Mouse (Mus musculus) midbrain, embryonic 13.5 days (tissue): ENCODE results near the gene Ttbk2. TPM values are rescaled to one million over a fixed set of nuclear protein-coding genes. Genes with fewer than 3 reads are reported as not detected.
A peak's percentile ranks its signal among the peaks of the same experiment; 100 is the strongest.

Source experiments
- ATAC-seq: fragments of 200-750 bp; cut with Nextera tagmentation; 2 replicates; pipeline ENCODE4 v1.8.0; 2017; ENCODE audit warnings: mild to moderate bottlenecking, moderate TSS enrichment, moderate library complexity
- H3K27ac ChIP-seq: fragments of 300-500 bp; sonication (generic); 2 replicates; pipeline ENCODE4 v1.5.1; 2015; ENCODE audit warnings: inconsistent platforms, mild to moderate bottlenecking, moderate library complexity
- H3K27me3 ChIP-seq: fragments of 300-500 bp; sonication (generic); 2 replicates; pipeline ENCODE4 v1.6.1; 2015; ENCODE audit warnings: mild to moderate bottlenecking, inconsistent platforms
- H3K36me3 ChIP-seq: fragments of 300-500 bp; sonication (generic); 2 replicates; pipeline ENCODE4 v1.6.1; 2015; ENCODE audit warnings: mild to moderate bottlenecking, inconsistent platforms
- H3K4me1 ChIP-seq: fragments of 300-500 bp; sonication (generic); replicated peaks from 2 replicates; pipeline ENCODE4 v1.6.1; 2015; ENCODE audit warnings: inconsistent platforms
- H3K4me2 ChIP-seq: fragments of 300-500 bp; sonication (generic); replicated peaks from 2 replicates; pipeline ENCODE4 v1.6.1; 2015; ENCODE audit warnings: moderate library complexity, mild to moderate bottlenecking, inconsistent platforms
- H3K4me3 ChIP-seq: fragments of 300-500 bp; sonication (generic); replicated peaks from 2 replicates; pipeline ENCODE4 v1.5.1; 2015; ENCODE audit warnings: mild to moderate bottlenecking, inconsistent platforms
- H3K9ac ChIP-seq: fragments of 300-500 bp; sonication (generic); replicated peaks from 2 replicates; pipeline ENCODE4 v1.6.1; 2015; ENCODE audit warnings: mild to moderate bottlenecking, inconsistent platforms
- H3K9me3 ChIP-seq: fragments of 300-500 bp; sonication (generic); 2 replicates; pipeline ENCODE4 v1.6.1; 2016; ENCODE audit warnings: mild to moderate bottlenecking, inconsistent platforms
- WGBS: fragments of 180-500 bp; shearing (Covaris S2); methylation state at CpG from one replicate; pipeline ENCODE4 v1.1.7; 2015; 5-methylcytosine and 5-hydroxymethylcytosine counted together
- polyA plus RNA-seq: library from polyadenylated mRNA; unstranded; fragments of >200 nt; fragmentation: Nextera tagmentation; extraction: Ambion mirVana; gene quantifications from 2 replicates; pipeline ENCODE4 v1.2.1, GENCODE M21; 2015

Ttbk2 gene
- polyA plus RNA-seq, 1 experiment from 2014 or later: 12.0 TPM

DNA sequence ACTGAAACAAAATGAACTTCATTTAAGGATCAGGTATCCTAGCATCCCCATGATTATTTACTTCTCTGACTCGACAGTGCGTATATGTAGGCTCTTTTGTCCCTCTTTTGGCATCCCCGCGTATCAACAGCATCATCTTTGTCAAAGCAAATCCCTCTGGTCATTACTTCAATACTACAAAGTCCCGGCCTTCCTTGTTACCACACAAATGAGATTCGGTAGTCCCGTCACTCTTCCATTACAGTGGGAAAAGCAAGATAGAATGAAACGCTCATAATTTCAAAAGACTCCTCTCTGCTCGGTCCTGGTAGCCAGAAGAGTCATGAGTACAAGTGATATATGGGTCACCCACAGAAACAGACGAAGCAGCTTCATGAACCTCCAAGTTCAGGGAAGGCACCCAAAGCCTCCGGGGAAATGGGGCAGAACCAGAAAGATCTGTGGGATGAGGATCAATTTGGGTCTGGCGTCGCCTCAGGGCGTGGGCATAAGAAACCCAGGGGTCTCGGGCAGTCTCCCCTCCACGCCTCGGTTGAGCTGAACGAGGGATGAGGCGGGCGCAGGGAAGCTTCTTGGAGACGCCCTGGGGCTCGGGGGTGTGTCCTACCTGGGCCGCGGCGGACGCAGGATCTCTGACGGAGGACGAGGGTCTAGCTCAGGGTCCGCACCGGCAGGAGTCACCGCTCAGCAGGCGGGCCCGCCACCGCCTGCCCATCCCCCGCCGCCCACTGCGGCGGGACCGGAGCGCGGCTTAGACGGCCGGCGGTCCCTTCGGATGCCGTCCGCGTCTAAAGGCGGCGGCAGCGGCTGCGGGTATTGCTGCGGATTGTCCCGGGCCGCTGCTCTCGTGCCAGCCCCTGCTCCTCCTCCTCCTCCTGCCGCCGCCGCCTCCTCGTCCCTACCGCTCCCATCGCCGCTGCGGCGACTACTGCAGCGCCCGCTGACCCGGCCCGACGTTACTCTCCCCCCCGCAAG lies 668 bp downstream of the Ttbk2 start, which contains the start of gene Cdan1:
Gene Cdan1 (minus strand): TSS at position 680 of the 975 bp plus-strand sequence.
- under 1% methylated on average over 65 of the region's 71 CpGs for WGBS
- Histone ChIP-seq H3K27ac (peak within 1 kb of the TSS; percentile 91), H3K9ac (peak within 1 kb of the TSS; percentile 95), H3K4me3 (peak within 1 kb of the TSS; percentile 87), H3K27me3 (no peaks in the 10 kb centered on the region), H3K4me2 (peak within 1 kb of the TSS; percentile 72), H3K9me3 (no peaks in the 10 kb centered on the region), H3K4me1 (peaks cover 19% of the 10 kb centered on the region), H3K36me3 (no peaks in the 10 kb centered on the region)
- peak; percentile 80 for ATAC-seq

DNA sequence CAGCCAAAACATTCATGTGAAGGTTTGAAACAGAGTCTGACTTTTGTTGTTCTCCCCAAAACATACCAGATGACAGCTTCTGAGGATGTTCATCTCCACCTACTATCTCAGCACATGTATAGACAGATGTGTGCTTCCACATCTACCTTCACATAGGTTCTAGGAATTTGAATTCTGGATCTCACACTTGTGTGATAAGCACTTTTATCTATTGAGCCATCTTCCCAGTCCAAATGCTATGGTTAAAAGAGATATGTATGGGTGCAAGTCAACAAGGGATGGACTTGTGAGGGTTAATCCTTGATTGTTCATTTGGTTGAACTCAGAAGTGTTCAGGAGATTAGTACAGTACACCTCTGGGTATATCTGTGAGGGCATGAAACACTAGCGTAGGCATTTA lies 5.1 kb downstream of the Ttbk2 start:
- H3K4me2 ChIP-seq: no peak overlapping the region
- no peak overlapping the region for H3K9ac ChIP-seq
- H3K36me3 ChIP-seq: no peaks in the 10 kb centered on the region
- no peak overlapping the region for H3K27ac ChIP-seq
- no peak overlapping the region for H3K4me3 ChIP-seq
- 100% methylated on average over 1 of the region's 1 CpGs for WGBS
- H3K4me1 ChIP-seq: peaks cover 13% of the 10 kb centered on the region
- no peak for ATAC-seq
- no peaks in the 10 kb centered on the region for H3K27me3 ChIP-seq
- H3K9me3 ChIP-seq: no peaks in the 10 kb centered on the region

DNA sequence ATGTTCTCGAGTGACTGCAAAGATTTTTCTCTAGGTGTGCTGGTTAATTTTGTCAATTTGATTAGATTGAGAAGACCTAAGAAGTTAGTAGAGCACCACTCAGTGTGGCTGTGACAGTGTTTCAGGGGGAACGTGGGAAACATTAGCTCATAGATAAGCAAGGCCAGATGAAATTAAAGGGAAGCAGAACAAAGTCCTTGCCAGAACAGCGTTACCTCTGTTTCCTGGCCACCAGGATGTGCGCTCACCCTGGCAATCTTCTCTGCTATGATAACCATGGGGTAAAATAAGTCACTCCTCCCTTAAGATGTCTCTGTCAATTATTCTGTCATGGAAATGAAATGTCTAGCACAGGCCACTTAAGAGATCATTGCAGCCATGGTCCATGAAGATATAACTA lies 6.4 kb downstream of the Ttbk2 start:
- WGBS: 90% methylated on average over 4 of the region's 4 CpGs
- Histone ChIP-seq H3K4me2 (no peak overlapping the region), H3K4me3 (no peak overlapping the region), H3K9me3 (no peaks in the 10 kb centered on the region), H3K27me3 (no peaks in the 10 kb centered on the region), H3K9ac (no peak overlapping the region), H3K4me1 (peaks cover 9% of the 10 kb centered on the region), H3K27ac (no peak overlapping the region), H3K36me3 (no peaks in the 10 kb centered on the region)
- no peak for ATAC-seq

DNA sequence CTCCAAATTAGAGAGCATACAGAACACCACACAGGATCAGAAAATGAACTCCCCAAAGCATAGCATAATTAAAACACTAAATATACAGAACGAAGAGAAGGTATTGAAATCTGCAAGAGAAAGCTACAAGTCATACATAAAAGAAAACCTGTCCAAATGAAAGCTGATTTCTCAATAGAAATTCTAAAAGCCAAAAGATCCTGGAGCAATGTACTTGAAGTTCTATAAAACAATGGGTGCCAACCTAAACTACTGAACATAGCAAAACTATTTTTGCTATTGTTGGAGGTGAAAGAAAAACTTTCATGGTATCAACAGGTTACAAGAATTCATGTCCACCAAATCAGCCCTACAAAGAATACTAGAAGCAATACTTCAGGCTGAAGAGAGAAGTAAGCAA lies 9.2 kb downstream of the Ttbk2 start:
- Histone ChIP-seq H3K9me3 (no peaks in the 10 kb centered on the region), H3K27ac (no peak overlapping the region), H3K4me1 (no peaks in the 10 kb centered on the region), H3K4me3 (no peak overlapping the region), H3K4me2 (no peak overlapping the region), H3K9ac (no peak overlapping the region), H3K27me3 (no peaks in the 10 kb centered on the region), H3K36me3 (peaks cover 6% of the 10 kb centered on the region; the same call in 1 of the 2 replicates)
- ATAC-seq: no peak
- 83% methylated on average over 1 of the region's 1 CpGs for WGBS

DNA sequence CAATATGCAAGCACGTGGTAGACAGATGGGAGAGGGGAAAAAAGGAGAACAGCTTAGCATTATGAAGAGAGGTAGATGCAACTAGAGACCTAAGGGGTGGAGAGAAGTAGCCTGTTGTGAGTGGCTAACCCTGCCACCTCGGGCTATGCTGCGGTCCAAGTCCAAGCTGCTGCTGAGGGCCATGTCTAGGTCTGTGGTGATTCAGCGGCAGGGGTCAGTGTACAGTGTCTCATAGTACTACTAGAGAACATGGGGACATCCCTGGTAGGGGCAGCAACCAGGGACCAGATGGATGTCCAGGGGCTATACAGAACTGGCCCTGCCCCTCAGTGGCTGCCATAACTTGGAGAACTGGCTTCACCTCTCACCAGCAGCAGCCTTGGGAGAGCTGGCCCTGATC lies 15.2 kb downstream of the Ttbk2 start:
- ATAC-seq: no peak
- H3K4me2 ChIP-seq: no peak overlapping the region
- 0 out of 2 replicates have a peak, but pooled peaks cover 3% of the 10 kb centered on the region for H3K9me3 ChIP-seq
- H3K9ac ChIP-seq: no peak overlapping the region
- no peaks in the 10 kb centered on the region for H3K27me3 ChIP-seq
- peaks cover 20% of the 10 kb centered on the region for H3K36me3 ChIP-seq
- H3K27ac ChIP-seq: no peak overlapping the region
- H3K4me3 ChIP-seq: no peak overlapping the region
- WGBS: 97% methylated on average over 4 of the region's 4 CpGs
- no peaks in the 10 kb centered on the region for H3K4me1 ChIP-seq

DNA sequence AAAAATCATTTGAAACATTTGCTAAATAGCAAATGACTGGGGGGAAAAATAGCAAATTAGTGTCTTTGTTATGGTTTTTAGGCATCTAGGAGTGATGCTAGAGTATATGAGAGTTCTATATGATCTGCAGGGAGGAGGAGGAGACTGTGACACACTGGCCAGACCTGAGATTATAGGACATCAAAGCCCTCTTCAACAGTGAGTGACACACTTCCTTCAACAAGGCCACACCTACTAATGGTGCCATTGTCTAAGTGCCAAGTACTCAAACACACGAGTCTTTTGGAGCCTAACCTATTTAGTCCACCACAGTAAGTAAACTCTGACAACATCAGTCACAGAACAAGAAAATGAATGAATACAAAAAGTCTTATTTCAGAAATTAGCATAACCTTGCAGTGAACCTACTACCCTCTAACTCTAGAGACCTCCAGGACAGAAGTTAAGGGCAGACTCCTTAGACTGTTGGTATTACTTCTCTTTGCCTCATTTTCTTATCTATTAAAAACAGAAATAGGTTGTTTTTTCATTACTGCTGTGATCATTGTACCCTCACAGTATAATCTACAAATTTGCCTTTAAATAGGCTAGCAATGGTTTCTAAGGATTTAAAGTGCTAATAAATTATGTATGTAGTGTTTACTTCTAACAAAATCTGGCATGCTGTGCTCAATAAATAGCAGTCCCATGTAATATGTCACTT lies 23.3 kb downstream of the Ttbk2 start:
- H3K4me3 ChIP-seq: no peak overlapping the region
- H3K9ac ChIP-seq: no peak overlapping the region
- H3K9me3 ChIP-seq: no peaks in the 10 kb centered on the region
- peaks cover 10% of the 10 kb centered on the region; the same call in 1 of the 2 replicates for H3K36me3 ChIP-seq
- no peak overlapping the region for H3K27ac ChIP-seq
- no peak for ATAC-seq
- no peaks in the 10 kb centered on the region for H3K27me3 ChIP-seq
- H3K4me2 ChIP-seq: no peak overlapping the region
- no peaks in the 10 kb centered on the region for H3K4me1 ChIP-seq
- 53% methylated on average over 1 of the region's 1 CpGs for WGBS

DNA sequence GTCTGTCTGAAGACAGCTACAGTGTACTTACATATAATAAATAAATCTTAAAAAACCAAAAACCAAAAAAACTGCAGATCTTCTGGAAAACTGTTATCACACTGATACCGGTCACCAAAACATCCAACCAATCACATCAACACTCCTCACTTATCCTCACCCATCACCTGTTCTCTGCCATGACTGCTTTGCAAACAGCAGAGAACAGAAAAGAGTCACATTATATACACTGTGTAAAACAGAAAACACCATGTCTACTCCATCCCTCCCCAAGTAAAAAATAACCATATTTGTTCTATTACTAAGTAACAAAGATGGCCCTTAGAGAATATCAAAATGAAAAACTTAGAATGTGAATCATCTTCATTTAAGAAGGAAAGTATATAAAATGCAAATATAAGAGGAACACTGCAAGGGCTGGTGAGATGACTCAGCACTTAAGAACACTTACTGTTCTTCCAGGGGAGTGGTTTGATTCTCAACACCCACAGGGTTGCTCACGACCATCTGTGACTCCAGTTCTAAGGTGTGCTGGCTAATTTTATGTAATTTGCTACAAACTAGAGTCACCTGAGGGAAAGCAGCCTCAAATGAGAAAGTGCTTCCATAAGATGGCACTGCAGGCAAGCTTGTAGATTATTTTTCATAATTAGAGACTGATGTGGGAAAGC lies 80.0 kb downstream of the Ttbk2 start:
- H3K4me1 ChIP-seq: no peaks in the 10 kb centered on the region
- no peak overlapping the region for H3K4me3 ChIP-seq
- H3K9ac ChIP-seq: no peak overlapping the region
- 97% methylated on average over 2 of the region's 2 CpGs for WGBS
- no peaks in the 10 kb centered on the region for H3K9me3 ChIP-seq
- ATAC-seq: no peak
- H3K36me3 ChIP-seq: peaks cover 46% of the 10 kb centered on the region
- no peak overlapping the region for H3K4me2 ChIP-seq
- no peaks in the 10 kb centered on the region for H3K27me3 ChIP-seq
- H3K27ac ChIP-seq: no peak overlapping the region

DNA sequence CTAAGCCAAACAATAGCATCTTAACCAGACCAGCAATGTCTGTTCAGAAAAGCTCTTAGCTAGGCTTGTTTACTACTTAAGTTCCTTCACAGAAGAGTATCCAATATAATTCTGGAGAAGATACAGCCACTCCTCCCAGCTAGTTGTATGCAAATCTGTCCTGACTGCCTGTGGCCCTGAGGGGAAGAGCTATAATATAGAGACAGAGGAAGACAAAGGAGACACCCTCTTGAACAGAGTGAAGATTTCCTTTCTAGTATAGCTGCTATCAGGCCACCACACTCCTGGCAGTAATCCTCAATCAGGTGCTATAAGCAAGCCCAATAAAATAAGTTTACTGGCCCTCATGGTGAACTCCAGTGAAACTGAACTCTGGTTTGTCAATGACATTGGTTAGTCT lies 88.5 kb downstream of the Ttbk2 start:
- H3K9me3 ChIP-seq: no peaks in the 10 kb centered on the region
- no peak for ATAC-seq
- H3K36me3 ChIP-seq: peaks cover 64% of the 10 kb centered on the region
- H3K4me2 ChIP-seq: no peak overlapping the region
- H3K4me1 ChIP-seq: no peaks in the 10 kb centered on the region
- H3K27ac ChIP-seq: no peak overlapping the region
- H3K4me3 ChIP-seq: no peak overlapping the region
- no peaks in the 10 kb centered on the region for H3K27me3 ChIP-seq
- no peak overlapping the region for H3K9ac ChIP-seq

DNA sequence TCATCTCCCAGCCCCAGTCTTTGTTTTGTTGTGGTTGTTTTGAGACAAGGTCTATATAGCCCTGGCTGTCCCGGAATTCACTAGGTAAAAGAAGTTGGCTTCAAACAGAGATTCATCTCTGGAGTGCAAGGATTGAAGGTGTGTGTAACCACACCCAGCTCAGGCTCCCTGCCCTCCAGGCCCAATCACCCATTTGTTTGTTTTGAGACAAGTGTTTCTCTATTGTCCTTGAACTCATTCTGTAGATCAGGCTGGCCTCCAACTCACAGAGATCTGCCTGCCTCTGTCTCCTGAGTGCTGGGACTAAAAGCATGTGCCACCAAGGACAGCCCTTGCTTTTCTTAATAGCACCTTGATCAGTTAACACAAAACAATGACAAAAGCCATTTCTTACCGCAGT lies 102.4 kb downstream of the Ttbk2 start:
- Histone ChIP-seq H3K4me2 (no peak overlapping the region), H3K4me1 (no peaks in the 10 kb centered on the region), H3K27ac (no peak overlapping the region), H3K36me3 (peaks cover 78% of the 10 kb centered on the region), H3K9ac (no peak overlapping the region), H3K4me3 (no peak overlapping the region), H3K9me3 (no peaks in the 10 kb centered on the region), H3K27me3 (no peaks in the 10 kb centered on the region)
- WGBS: 100% methylated on average over 2 of the region's 2 CpGs
- ATAC-seq: no peak

DNA sequence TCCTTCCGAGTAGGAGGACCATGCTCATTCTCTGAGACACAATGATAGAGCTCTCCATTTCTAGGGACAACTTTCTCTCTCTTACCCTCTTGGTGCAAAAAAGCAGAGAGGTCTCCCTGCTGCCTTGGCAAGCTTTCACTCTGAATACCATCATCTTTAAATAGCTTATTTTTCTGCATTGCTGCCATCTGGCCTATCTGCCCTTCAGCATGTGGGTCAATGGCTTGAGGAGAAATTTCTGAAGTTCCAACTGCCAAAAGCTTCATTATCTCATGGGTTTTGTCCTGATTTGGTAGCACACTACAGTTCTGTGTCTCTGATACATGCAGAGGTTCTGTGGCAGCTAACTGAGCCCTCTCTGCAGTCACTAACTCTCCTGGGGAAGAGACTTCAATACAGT lies 104.9 kb downstream of the Ttbk2 start:
- Histone ChIP-seq H3K27me3 (no peaks in the 10 kb centered on the region), H3K36me3 (peaks cover 80% of the 10 kb centered on the region), H3K4me1 (no peaks in the 10 kb centered on the region), H3K27ac (no peak overlapping the region), H3K9me3 (no peaks in the 10 kb centered on the region), H3K4me3 (no peak overlapping the region), H3K4me2 (no peak overlapping the region), H3K9ac (no peak overlapping the region)
- 100% methylated on average over 1 of the region's 1 CpGs for WGBS
- ATAC-seq: no peak

DNA sequence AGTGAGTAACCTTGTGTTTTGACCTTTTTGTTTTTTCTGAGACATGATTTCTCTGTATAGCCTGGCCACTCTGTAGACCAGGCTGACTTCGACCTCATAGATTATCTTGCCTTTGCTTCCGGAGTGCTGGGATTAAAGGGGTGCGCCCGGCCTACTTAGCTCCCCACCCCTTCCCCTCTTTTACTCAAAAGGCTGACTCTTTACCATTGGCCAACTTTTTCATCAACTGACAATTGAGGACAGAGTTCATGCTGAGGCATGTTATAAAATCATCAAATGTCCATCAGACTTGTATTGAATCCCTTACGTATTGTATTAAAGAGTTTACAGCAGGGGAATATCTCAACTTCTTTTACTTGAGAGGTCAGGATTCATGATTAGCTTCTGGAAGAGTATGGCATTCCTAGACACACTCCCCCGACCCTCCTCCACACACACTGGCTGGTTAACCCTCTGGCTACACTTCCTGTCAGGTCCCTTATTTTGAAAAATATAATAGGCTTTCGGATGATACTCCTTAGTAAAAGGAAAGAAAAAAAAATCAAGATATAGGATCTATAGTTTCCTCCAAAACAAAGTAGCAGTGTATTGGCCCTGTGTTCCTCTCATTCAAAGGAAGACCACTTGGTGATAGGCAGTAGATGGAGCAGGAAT lies 118.4 kb downstream of the Ttbk2 start:
- H3K4me2 ChIP-seq: peak overlapping the region; percentile 89
- no peaks in the 10 kb centered on the region for H3K27me3 ChIP-seq
- no peak for ATAC-seq
- H3K4me1 ChIP-seq: peaks cover 36% of the 10 kb centered on the region
- WGBS: 36% methylated on average over 7 of the region's 7 CpGs
- H3K36me3 ChIP-seq: peaks cover 24% of the 10 kb centered on the region
- peak overlapping the region; percentile 93 for H3K4me3 ChIP-seq
- H3K9ac ChIP-seq: peak overlapping the region; percentile 93; the same call in 1 of the 2 replicates
- no peaks in the 10 kb centered on the region for H3K9me3 ChIP-seq
- H3K27ac ChIP-seq: peak overlapping the region; percentile 93
